Mouse (Mus musculus): ENCODE results near the gene Fam102a. TPM values are rescaled to one million over a fixed set of nuclear protein-coding genes. Genes with fewer than 3 reads are reported as not detected.

Gene Fam102a
- polyA plus RNA-seq, 1 experiment from 2014 or later: 6.7 TPM

GRCm38 (mm10) chr2:32578146-32579046 lies 43.3 kb downstream of the Fam102a start:
- Histone ChIP-seq H3K4me1 (ENCODE audit: control insufficient read depth, insufficient read depth, low read length) (no peaks in the 10 kb centered on the region), H3K36me3 (ENCODE audit: control insufficient read depth, insufficient read depth, low read length) (no peaks in the 10 kb centered on the region), H3K4me2 (ENCODE audit: low read depth, low read length) (no peak overlapping the region), H3K4me3 (ENCODE audit: low read depth, low read length) (no peak overlapping the region), H3K27ac (ENCODE audit: low read depth, low read length) (no peak overlapping the region), H3K9ac (replicated peaks; ENCODE audit: low read depth, low read length) (no peak overlapping the region), H3K27me3 (ENCODE audit: control insufficient read depth, insufficient read depth, low read length) (no peaks in the 10 kb centered on the region), H3K9me3 (ENCODE audit: control insufficient read depth, low read length) (no peaks in the 10 kb centered on the region)
- 45% methylated on average over 24 of the region's 30 CpGs for WGBS
- no peak for ATAC-seq (ENCODE audit: low read depth)

- peak overlapping the region; percentile 28; the same call in 1 of the 2 replicates for H3K4me2 ChIP-seq (ENCODE audit: low read depth, low read length)
- 0 out of 2 replicates have a peak overlapping the region, but pooled peaks have one; percentile 15 for H3K4me3 ChIP-seq (ENCODE audit: low read depth, low read length)
- H3K9me3 ChIP-seq (ENCODE audit: control insufficient read depth, low read length): no peaks in the 10 kb centered on the region
- no peak overlapping the region for H3K27ac ChIP-seq (ENCODE audit: low read depth, low read length)
- WGBS: 32% methylated on average over 19 of the region's 19 CpGs
- H3K36me3 ChIP-seq (ENCODE audit: control insufficient read depth, insufficient read depth, low read length): no peaks in the 10 kb centered on the region
- peak; percentile 52 for ATAC-seq (ENCODE audit: low read depth)
- H3K4me1 ChIP-seq (ENCODE audit: control insufficient read depth, insufficient read depth, low read length): no peaks in the 10 kb centered on the region
- no peaks in the 10 kb centered on the region for H3K27me3 ChIP-seq (ENCODE audit: control insufficient read depth, insufficient read depth, low read length)
- no peak overlapping the region for H3K9ac ChIP-seq (replicated peaks; ENCODE audit: low read depth, low read length)
Observed at GRCm38 (mm10) chr2:32581450-32582095, 46.4 kb downstream of the Fam102a start.

GRCm38 (mm10) chr2:32582830-32583799 lies 48.0 kb downstream of the Fam102a start:
- peak overlapping the region; percentile 42 for H3K4me2 ChIP-seq (ENCODE audit: low read depth, low read length)
- no peaks in the 10 kb centered on the region for H3K27me3 ChIP-seq (ENCODE audit: control insufficient read depth, insufficient read depth, low read length)
- no peaks in the 10 kb centered on the region for H3K36me3 ChIP-seq (ENCODE audit: control insufficient read depth, insufficient read depth, low read length)
- H3K9me3 ChIP-seq (ENCODE audit: control insufficient read depth, low read length): no peaks in the 10 kb centered on the region
- ATAC-seq (ENCODE audit: low read depth): peak; percentile 76; the same call in 1 of the 2 replicates
- H3K4me1 ChIP-seq (ENCODE audit: control insufficient read depth, insufficient read depth, low read length): peaks cover 6% of the 10 kb centered on the region; the same call in 1 of the 2 replicates
- 15% methylated on average over 37 of the region's 37 CpGs for WGBS
- no peak overlapping the region for H3K9ac ChIP-seq (replicated peaks; ENCODE audit: low read depth, low read length)
- peak overlapping the region; percentile 9; the same call in 1 of the 2 replicates for H3K4me3 ChIP-seq (ENCODE audit: low read depth, low read length)
- H3K27ac ChIP-seq (ENCODE audit: low read depth, low read length): no peak overlapping the region

GRCm38 (mm10) chr2:32585149-32585714 lies 50.1 kb downstream of the Fam102a start:
- no peak for ATAC-seq (ENCODE audit: low read depth)
- Histone ChIP-seq H3K9me3 (ENCODE audit: control insufficient read depth, low read length) (no peaks in the 10 kb centered on the region), H3K27ac (ENCODE audit: low read depth, low read length) (no peak overlapping the region), H3K9ac (replicated peaks; ENCODE audit: low read depth, low read length) (no peak overlapping the region), H3K4me3 (ENCODE audit: low read depth, low read length) (no peak overlapping the region), H3K27me3 (ENCODE audit: control insufficient read depth, insufficient read depth, low read length) (no peaks in the 10 kb centered on the region), H3K36me3 (ENCODE audit: control insufficient read depth, insufficient read depth, low read length) (no peaks in the 10 kb centered on the region), H3K4me2 (ENCODE audit: low read depth, low read length) (no peak overlapping the region), H3K4me1 (ENCODE audit: control insufficient read depth, insufficient read depth, low read length) (peaks cover 12% of the 10 kb centered on the region; the same call in 1 of the 2 replicates)
- 85% methylated on average over 7 of the region's 7 CpGs for WGBS

GRCm38 (mm10) chr2:32586871-32587351 lies 51.8 kb downstream of the Fam102a start, which contains the start of gene St6galnac4:
Gene St6galnac4 (plus strand): TSS chr2:32587095.
- Histone ChIP-seq H3K4me3 (ENCODE audit: low read depth, low read length) (peak within 1 kb of the TSS; percentile 49), H3K27me3 (ENCODE audit: control insufficient read depth, insufficient read depth, low read length) (no peaks in the 10 kb centered on the region), H3K4me2 (ENCODE audit: low read depth, low read length) (peak within 1 kb of the TSS; percentile 66), H3K36me3 (ENCODE audit: control insufficient read depth, insufficient read depth, low read length) (no peaks in the 10 kb centered on the region), H3K9me3 (ENCODE audit: control insufficient read depth, low read length) (no peaks in the 10 kb centered on the region), H3K27ac (ENCODE audit: low read depth, low read length) (peak within 1 kb of the TSS; percentile 44; the same call in 1 of the 2 replicates), H3K9ac (replicated peaks; ENCODE audit: low read depth, low read length) (peak within 1 kb of the TSS; percentile 65), H3K4me1 (ENCODE audit: control insufficient read depth, insufficient read depth, low read length) (peaks cover 12% of the 10 kb centered on the region; the same call in 1 of the 2 replicates)
- under 1% methylated on average over 29 of the region's 38 CpGs for WGBS
- ATAC-seq (ENCODE audit: low read depth): peak; percentile 84

GRCm38 (mm10) chr2:32587731-32588321 lies 52.7 kb downstream of the Fam102a start:
- 50% methylated on average over 9 of the region's 9 CpGs for WGBS
- H3K9me3 ChIP-seq (ENCODE audit: control insufficient read depth, low read length): no peaks in the 10 kb centered on the region
- H3K9ac ChIP-seq (replicated peaks; ENCODE audit: low read depth, low read length): peak overlapping the region; percentile 65
- H3K4me1 ChIP-seq (ENCODE audit: control insufficient read depth, insufficient read depth, low read length): peaks cover 12% of the 10 kb centered on the region; the same call in 1 of the 2 replicates
- no peaks in the 10 kb centered on the region for H3K27me3 ChIP-seq (ENCODE audit: control insufficient read depth, insufficient read depth, low read length)
- no peaks in the 10 kb centered on the region for H3K36me3 ChIP-seq (ENCODE audit: control insufficient read depth, insufficient read depth, low read length)
- H3K27ac ChIP-seq (ENCODE audit: low read depth, low read length): no peak overlapping the region
- H3K4me2 ChIP-seq (ENCODE audit: low read depth, low read length): peak overlapping the region; percentile 66
- ATAC-seq (ENCODE audit: low read depth): no peak
- peak overlapping the region; percentile 49 for H3K4me3 ChIP-seq (ENCODE audit: low read depth, low read length)

- Histone ChIP-seq H3K36me3 (ENCODE audit: control insufficient read depth, insufficient read depth, low read length) (no peaks in the 10 kb centered on the region), H3K27ac (ENCODE audit: low read depth, low read length) (no peak overlapping the region), H3K27me3 (ENCODE audit: control insufficient read depth, insufficient read depth, low read length) (no peaks in the 10 kb centered on the region), H3K4me3 (ENCODE audit: low read depth, low read length) (no peak overlapping the region), H3K4me2 (ENCODE audit: low read depth, low read length) (no peak overlapping the region), H3K9ac (replicated peaks; ENCODE audit: low read depth, low read length) (no peak overlapping the region), H3K4me1 (ENCODE audit: control insufficient read depth, insufficient read depth, low read length) (peaks cover 12% of the 10 kb centered on the region; the same call in 1 of the 2 replicates), H3K9me3 (ENCODE audit: control insufficient read depth, low read length) (no peaks in the 10 kb centered on the region)
- WGBS: 70% methylated on average over 11 of the region's 11 CpGs
- ATAC-seq (ENCODE audit: low read depth): no peak
Observed at GRCm38 (mm10) chr2:32589213-32589795, 54.2 kb downstream of the Fam102a start.
